Mouse (Mus musculus) hindbrain, embryonic 14.5 days (tissue): ENCODE measurements around the gene Tradd. TPM values are rescaled to one million over a fixed set of nuclear protein-coding genes. Genes with fewer than 3 reads are reported as not detected.
A peak's percentile ranks its signal among the peaks of the same experiment; 100 is the strongest.

Source experiments
- ATAC-seq: fragments of 200-750 bp; cut with Nextera tagmentation; 2 replicates; pipeline ENCODE4 v1.8.0; 2017; ENCODE audit warnings: moderate number of reproducible peaks, mild to moderate bottlenecking, moderate TSS enrichment, moderate library complexity; ENCODE audit not compliant: low FRiP score
- DNase-seq: peaks from one replicate; pipeline ENCODE4 v3.0.0-alpha.2; 2015; ENCODE audit warnings: low spot score
- H3K27ac ChIP-seq: fragments of 300-500 bp; sonication (generic); 2 replicates; pipeline ENCODE4 v1.5.1; 2014; ENCODE audit warnings: mild to moderate bottlenecking, moderate library complexity
- H3K27me3 ChIP-seq: fragments of 300-500 bp; sonication (generic); 2 replicates; pipeline ENCODE4 v1.6.1; 2014; ENCODE audit warnings: mild to moderate bottlenecking, low read length, mixed read lengths; ENCODE audit not compliant: control insufficient read depth, insufficient read depth
- H3K36me3 ChIP-seq: fragments of 300-500 bp; sonication (generic); replicated peaks from 2 replicates; pipeline ENCODE4 v1.6.1; 2014; ENCODE audit not compliant: control insufficient read depth, insufficient read depth
- H3K4me1 ChIP-seq: fragments of 300-500 bp; sonication (generic); replicated peaks from 2 replicates; pipeline ENCODE4 v1.6.1; 2014; ENCODE audit warnings: antibody characterized with exemption, low read length, mixed read lengths; ENCODE audit not compliant: control insufficient read depth, insufficient read depth
- H3K4me2 ChIP-seq: fragments of 300-500 bp; sonication (generic); replicated peaks from 2 replicates; pipeline ENCODE4 v1.6.1; 2014; ENCODE audit warnings: mild to moderate bottlenecking, moderate library complexity
- H3K4me3 ChIP-seq: fragments of 300-500 bp; sonication (generic); replicated peaks from 2 replicates; pipeline ENCODE4 v1.5.1; 2014; ENCODE audit warnings: mild to moderate bottlenecking, low read length
- H3K9ac ChIP-seq: fragments of 300-500 bp; sonication (generic); 2 replicates; pipeline ENCODE4 v1.6.1; 2014
- H3K9me3 ChIP-seq: fragments of 300-500 bp; sonication (generic); 2 replicates; pipeline ENCODE4 v1.6.1; 2016; ENCODE audit warnings: low read length; ENCODE audit not compliant: control insufficient read depth
- WGBS: fragments of 180-500 bp; shearing (Covaris S2); extraction: QIAGEN DNeasy Blood & Tissue Kit; methylation state at CpG from one replicate; pipeline ENCODE4 v1.1.7; 2014; 5-methylcytosine and 5-hydroxymethylcytosine counted together
- polyA plus RNA-seq: library from polyadenylated mRNA; unstranded; fragments of >200 nt; fragmentation: Nextera tagmentation; extraction: Ambion mirVana; gene quantifications from 2 replicates; pipeline ENCODE4 v1.2.1, GENCODE M21; 2014

The Tradd gene
- polyA plus RNA-seq, 1 experiment from 2014 or later: 17.4 TPM

- 0 out of 2 replicates have a peak, but pooled peaks cover 8% of the 10 kb centered on the region for H3K27me3 ChIP-seq
- H3K4me3 ChIP-seq: peak overlapping the region; percentile 43
- peak overlapping the region; percentile 66 for H3K4me2 ChIP-seq
- ATAC-seq (peak; percentile 93), DNase-seq (peak; percentile 99)
- peaks cover 42% of the 10 kb centered on the region for H3K4me1 ChIP-seq
- H3K9ac ChIP-seq: peak overlapping the region; percentile 50
- H3K27ac ChIP-seq: peak overlapping the region; percentile 89
- H3K36me3 ChIP-seq: peaks cover 22% of the 10 kb centered on the region
- no peaks in the 10 kb centered on the region for H3K9me3 ChIP-seq
- WGBS: under 1% methylated on average over 53 of the region's 53 CpGs
Observed at GRCm38 (mm10) chr8:105288958-105289732, 24.7 kb upstream of the Tradd start.

GRCm38 (mm10) chr8:105288231-105288630 is 23.8 kb upstream of the Tradd start:
- H3K9me3 ChIP-seq: no peaks in the 10 kb centered on the region
- H3K27ac ChIP-seq: peak overlapping the region; percentile 89
- WGBS: 85% methylated on average over 5 of the region's 5 CpGs

DNA sequence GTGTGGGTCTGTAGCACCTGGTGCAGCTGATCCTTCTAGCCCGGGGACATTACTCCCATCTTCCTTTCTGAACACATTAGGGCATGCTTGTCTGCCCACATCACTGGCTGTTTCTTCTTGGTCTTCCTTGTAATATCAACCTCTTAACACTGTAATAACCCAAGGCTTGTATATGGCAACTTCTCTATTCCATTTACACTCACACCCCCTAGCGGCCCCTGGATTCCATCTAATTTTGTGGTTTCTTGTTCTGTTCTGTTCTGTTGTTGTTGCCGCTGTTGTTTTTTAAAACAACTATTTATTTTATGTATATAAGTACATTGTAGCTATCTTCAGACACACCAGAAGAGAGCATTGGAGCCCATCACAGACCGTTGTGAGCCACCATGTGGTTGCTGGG is 22.5 kb upstream of the Tradd start:
- Histone ChIP-seq H3K36me3 (peaks cover 38% of the 10 kb centered on the region), H3K27ac (no peak overlapping the region), H3K4me3 (peak overlapping the region; percentile 11), H3K9me3 (no peaks in the 10 kb centered on the region), H3K4me2 (peak overlapping the region; percentile 66), H3K27me3 (0 out of 2 replicates have a peak, but pooled peaks cover 8% of the 10 kb centered on the region), H3K4me1 (peaks cover 42% of the 10 kb centered on the region), H3K9ac (peak overlapping the region; percentile 20; the same call in 1 of the 2 replicates)
- DNase-seq (no peak), ATAC-seq (no peak)
- 86% methylated on average over 4 of the region's 4 CpGs for WGBS

More at GRCm38 (mm10) chr8:105288231-105288630, 23.8 kb upstream of the Tradd start:
- Histone ChIP-seq H3K4me1 (peaks cover 42% of the 10 kb centered on the region), H3K4me3 (peak overlapping the region; percentile 43), H3K36me3 (peaks cover 25% of the 10 kb centered on the region), H3K27me3 (0 out of 2 replicates have a peak, but pooled peaks cover 8% of the 10 kb centered on the region), H3K9ac (peak overlapping the region; percentile 50), H3K4me2 (peak overlapping the region; percentile 66)
- no peak for ATAC-seq
- no peak for DNase-seq

- Histone ChIP-seq H3K27ac (no peak overlapping the region), H3K36me3 (peaks cover 48% of the 10 kb centered on the region), H3K4me1 (peaks cover 35% of the 10 kb centered on the region), H3K9me3 (no peaks in the 10 kb centered on the region), H3K4me2 (peak overlapping the region; percentile 66; the same call in 1 of the 2 replicates), H3K27me3 (0 out of 2 replicates have a peak, but pooled peaks cover 5% of the 10 kb centered on the region), H3K9ac (no peak overlapping the region), H3K4me3 (no peak overlapping the region)
- DNase-seq (no peak), ATAC-seq (no peak)
- 36% methylated on average over 12 of the region's 12 CpGs for WGBS
Observed at GRCm38 (mm10) chr8:105285514-105285913, 21.1 kb upstream of the Tradd start.

DNA sequence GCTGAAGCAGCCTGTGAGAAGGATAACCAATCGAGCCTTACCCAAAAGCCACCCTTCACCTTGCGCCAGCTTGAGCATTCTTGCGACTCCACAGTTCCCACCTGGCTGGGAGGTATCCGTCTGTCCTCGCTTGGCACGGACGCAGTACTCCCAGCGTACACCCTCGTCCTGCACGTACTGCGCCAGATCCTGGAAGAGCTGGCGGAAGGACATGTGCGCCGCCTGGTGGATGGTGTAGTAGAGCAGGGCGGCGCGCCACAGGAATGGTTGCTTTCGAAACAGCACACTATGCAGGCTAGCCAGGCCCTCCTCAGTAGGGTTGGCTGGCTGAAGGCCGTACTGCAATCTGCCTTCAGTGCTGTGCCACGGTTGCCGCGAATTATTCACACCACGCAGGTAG is 18.7 kb upstream of the Tradd start:
- Histone ChIP-seq H3K9me3 (no peaks in the 10 kb centered on the region), H3K4me2 (no peak overlapping the region), H3K27ac (no peak overlapping the region), H3K9ac (no peak overlapping the region), H3K36me3 (peaks cover 57% of the 10 kb centered on the region), H3K27me3 (peaks cover 24% of the 10 kb centered on the region), H3K4me3 (no peak overlapping the region), H3K4me1 (peaks cover 33% of the 10 kb centered on the region)
- DNase-seq (no peak), ATAC-seq (no peak)
- WGBS: 28% methylated on average over 23 of the region's 23 CpGs

GRCm38 (mm10) chr8:105282239-105282638 is 17.8 kb upstream of the Tradd start:
- peaks cover 26% of the 10 kb centered on the region for H3K4me1 ChIP-seq
- WGBS: 90% methylated on average over 4 of the region's 4 CpGs
- no peak overlapping the region for H3K4me3 ChIP-seq
- H3K4me2 ChIP-seq: no peak overlapping the region
- peaks cover 57% of the 10 kb centered on the region for H3K36me3 ChIP-seq
- H3K9me3 ChIP-seq: no peaks in the 10 kb centered on the region
- no peak for DNase-seq
- H3K9ac ChIP-seq: no peak overlapping the region
- no peak for ATAC-seq
- no peak overlapping the region for H3K27ac ChIP-seq
- peaks cover 33% of the 10 kb centered on the region for H3K27me3 ChIP-seq

DNA sequence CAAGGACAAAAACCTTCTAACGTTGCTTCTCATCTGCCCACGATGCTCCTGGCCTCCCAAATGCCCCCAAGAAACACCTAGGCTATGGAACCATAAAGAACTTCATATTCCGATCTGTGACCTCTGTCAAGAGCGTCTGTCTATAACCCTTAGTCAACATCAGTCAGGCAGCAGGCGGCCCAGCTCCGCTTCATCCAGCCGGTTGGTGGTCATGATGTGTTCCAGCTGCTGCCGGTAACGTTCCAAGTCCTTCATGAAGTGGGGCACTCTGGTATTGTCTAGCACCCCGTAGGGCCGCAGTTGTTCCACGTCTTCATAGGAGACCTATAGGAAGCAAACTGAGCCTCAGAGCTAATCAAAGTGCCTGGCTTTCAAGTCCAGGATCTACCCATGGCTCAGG is 17.4 kb upstream of the Tradd start:
- H3K4me2 ChIP-seq: no peak overlapping the region
- DNase-seq (no peak), ATAC-seq (no peak)
- H3K27me3 ChIP-seq: peaks cover 37% of the 10 kb centered on the region
- no peak overlapping the region for H3K9ac ChIP-seq
- H3K27ac ChIP-seq: no peak overlapping the region
- peaks cover 57% of the 10 kb centered on the region for H3K36me3 ChIP-seq
- no peaks in the 10 kb centered on the region for H3K9me3 ChIP-seq
- WGBS: 93% methylated on average over 12 of the region's 12 CpGs
- H3K4me1 ChIP-seq: peaks cover 22% of the 10 kb centered on the region
- H3K4me3 ChIP-seq: no peak overlapping the region

DNA sequence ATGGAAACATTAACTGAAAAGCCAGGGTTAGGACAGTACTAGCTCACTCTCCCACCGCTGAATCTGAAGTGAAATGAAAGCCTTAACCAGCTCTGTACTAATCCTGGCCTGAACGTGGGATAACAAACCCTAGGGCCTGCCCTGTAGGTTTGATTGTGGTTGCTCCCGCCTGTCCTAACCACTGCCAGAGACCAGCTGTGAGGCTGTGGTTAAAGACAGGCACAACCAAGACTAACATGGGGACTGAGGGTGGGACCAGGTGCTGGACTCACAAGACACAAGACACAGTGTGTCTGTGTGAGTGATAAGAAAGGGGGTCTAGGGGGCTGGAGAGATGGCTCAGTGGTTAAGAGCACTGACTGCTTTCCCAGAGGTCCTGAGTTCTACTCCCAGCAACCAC is 16.2 kb upstream of the Tradd start:
- no peak for ATAC-seq

DNA sequence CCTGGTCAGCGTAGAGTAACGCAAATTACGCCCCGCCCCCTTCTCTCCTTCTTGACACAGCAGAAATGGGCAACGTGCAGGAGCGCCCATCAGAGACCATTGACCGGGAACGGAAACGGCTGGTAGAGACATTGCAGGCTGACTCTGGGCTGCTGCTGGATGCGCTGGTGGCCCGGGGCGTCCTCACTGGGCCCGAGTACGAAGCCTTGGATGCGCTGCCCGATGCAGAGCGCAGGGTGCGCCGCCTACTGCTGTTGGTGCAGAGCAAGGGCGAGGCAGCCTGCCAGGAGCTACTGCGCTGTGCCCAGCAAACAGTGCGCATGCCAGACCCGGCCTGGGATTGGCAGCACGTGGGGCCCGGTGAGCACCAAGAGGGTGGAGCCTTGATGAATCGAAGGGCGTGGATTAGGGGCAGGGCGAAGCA is 14.5 kb upstream of the Tradd start:
- no peak overlapping the region for H3K9ac ChIP-seq
- no peaks in the 10 kb centered on the region for H3K9me3 ChIP-seq
- peak overlapping the region; percentile 2; the same call in 1 of the 2 replicates for H3K4me3 ChIP-seq
- ATAC-seq (peak; percentile 59; the same call in 1 of the 2 replicates), DNase-seq (peak; percentile 70)
- 3% methylated on average over 28 of the region's 28 CpGs for WGBS
- H3K27ac ChIP-seq: no peak overlapping the region
- peak overlapping the region; percentile 39 for H3K4me2 ChIP-seq
- peaks cover 34% of the 10 kb centered on the region for H3K36me3 ChIP-seq
- H3K27me3 ChIP-seq: peaks cover 65% of the 10 kb centered on the region
- H3K4me1 ChIP-seq: peaks cover 20% of the 10 kb centered on the region

More for the DNA sequence above, 16.2 kb upstream of the Tradd start:
- Histone ChIP-seq H3K36me3 (peaks cover 47% of the 10 kb centered on the region), H3K4me1 (peaks cover 19% of the 10 kb centered on the region), H3K9me3 (no peaks in the 10 kb centered on the region), H3K27ac (no peak overlapping the region), H3K4me3 (no peak overlapping the region), H3K27me3 (peaks cover 48% of the 10 kb centered on the region), H3K9ac (no peak overlapping the region), H3K4me2 (no peak overlapping the region)
- WGBS: 68% methylated on average over 3 of the region's 3 CpGs
- no peak for DNase-seq
